Mouse (Mus musculus) liver, postnatal 0 days (tissue): ENCODE measurements at regions not wholly inside any gene's neighbourhood (a gene's known extent, or its start where the extent isn't known, plus 50 kb on each side); places are given as distances from the start of the nearest gene placed in this dataset.

ENCODE experiments used
- CTCF ChIP-seq: sonication (generic); IDR thresholded peaks from 2 replicates; pipeline ENCODE4 v1.5.1; 2016; ENCODE audit warnings: antibody characterized with exemption, low read depth
- EP300 ChIP-seq: IDR thresholded peaks from 2 replicates; pipeline ENCODE4 v1.6.1; 2016; ENCODE audit warnings: antibody characterized with exemption, low read depth, mild to moderate bottlenecking

- TF ChIP-seq CTCF (no peak), EP300 (no peak)
These were observed 126.5 kb upstream of the Max start for GRCm38 (mm10) chr12:77088452-77088851.
